Mouse (Mus musculus): Measurements from ENCODE around the gene Tex35. TPM values are rescaled to one million over a fixed set of nuclear protein-coding genes. Genes with fewer than 3 reads are reported as not detected.

Tex35 gene
- polyA plus RNA-seq, 1 experiment from 2014 or later = not detected

DNA sequence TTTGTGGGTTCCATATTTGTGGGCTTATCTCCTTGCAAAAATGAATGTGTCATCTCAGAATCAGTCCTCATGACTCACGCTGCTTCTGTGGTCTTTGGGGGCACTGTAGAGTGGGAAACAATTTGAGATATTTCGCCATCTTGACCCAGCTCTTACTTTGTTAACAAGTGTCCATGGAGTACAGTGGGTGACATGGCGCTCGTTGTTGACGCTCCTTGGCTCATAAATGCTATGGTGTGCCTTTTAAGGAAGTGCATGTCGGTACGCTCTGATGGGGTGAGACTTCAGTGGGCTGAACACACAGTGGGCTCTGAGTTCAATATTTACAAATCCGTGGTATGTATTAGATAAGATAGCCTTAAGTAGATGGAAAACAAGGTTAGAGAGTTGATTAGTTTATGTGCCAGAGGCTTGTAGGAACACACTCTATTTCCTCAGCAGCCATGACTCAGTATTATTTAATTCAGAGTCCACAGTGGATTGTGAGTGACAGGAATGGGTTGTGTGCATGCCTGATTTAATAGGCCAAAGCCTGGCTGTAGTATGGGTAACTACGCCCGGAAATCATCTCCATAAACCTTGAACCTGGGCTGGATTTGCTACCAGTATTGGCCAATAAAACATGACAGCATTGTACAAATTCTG lies 46.6 kb downstream of the Tex35 start:
- ATAC-seq (ENCODE audit: low FRiP score) = no peak
- DNase-seq (ENCODE audit: low spot score) = no peak
- H3K27me3 ChIP-seq (ENCODE audit: control insufficient read depth, insufficient read depth, low read length) = no peaks in the 10 kb centered on the region
- H3K4me3 ChIP-seq (replicated peaks; ENCODE audit: low read length) = no peak overlapping the region
- WGBS = 90% methylated on average over 10 of the region's 10 CpGs
- no peak overlapping the region for H3K4me2 ChIP-seq (replicated peaks)
- no peak overlapping the region for H3K9ac ChIP-seq
- H3K4me1 ChIP-seq (replicated peaks; ENCODE audit: control insufficient read depth, insufficient read depth, low read length) = peaks cover 9% of the 10 kb centered on the region; the same call in 1 of the 2 replicates
- no peaks in the 10 kb centered on the region for H3K36me3 ChIP-seq (replicated peaks; ENCODE audit: control insufficient read depth, insufficient read depth)
- no peak overlapping the region for H3K27ac ChIP-seq
- no peaks in the 10 kb centered on the region for H3K9me3 ChIP-seq (ENCODE audit: control insufficient read depth, low read length)

- no peak for ATAC-seq (ENCODE audit: low FRiP score)
- no peak for DNase-seq (ENCODE audit: low spot score)
- Histone ChIP-seq H3K27me3 (ENCODE audit: control insufficient read depth, insufficient read depth, low read length) (no peaks in the 10 kb centered on the region), H3K4me2 (replicated peaks) (no peak overlapping the region), H3K4me3 (replicated peaks; ENCODE audit: low read length) (no peak overlapping the region), H3K9ac (no peak overlapping the region), H3K27ac (no peak overlapping the region), H3K9me3 (ENCODE audit: control insufficient read depth, low read length) (no peaks in the 10 kb centered on the region), H3K4me1 (replicated peaks; ENCODE audit: control insufficient read depth, insufficient read depth, low read length) (peaks cover 14% of the 10 kb centered on the region; the same call in 1 of the 2 replicates), H3K36me3 (replicated peaks; ENCODE audit: control insufficient read depth, insufficient read depth) (no peaks in the 10 kb centered on the region)
- WGBS = 86% methylated on average over 3 of the region's 3 CpGs
Measured at GRCm38 (mm10) chr1:157061170-157061569, 47.3 kb downstream of the Tex35 start.

GRCm38 (mm10) chr1:157060441-157061135 lies 47.9 kb downstream of the Tex35 start:
- ATAC-seq (ENCODE audit: low FRiP score) (no peak), DNase-seq (ENCODE audit: low spot score) (no peak)
- WGBS = 76% methylated on average over 12 of the region's 12 CpGs
- Histone ChIP-seq H3K9me3 (ENCODE audit: control insufficient read depth, low read length) (no peaks in the 10 kb centered on the region), H3K4me1 (replicated peaks; ENCODE audit: control insufficient read depth, insufficient read depth, low read length) (peaks cover 20% of the 10 kb centered on the region), H3K27me3 (ENCODE audit: control insufficient read depth, insufficient read depth, low read length) (no peaks in the 10 kb centered on the region), H3K36me3 (replicated peaks; ENCODE audit: control insufficient read depth, insufficient read depth) (no peaks in the 10 kb centered on the region), H3K4me3 (replicated peaks; ENCODE audit: low read length) (no peak overlapping the region), H3K27ac (no peak overlapping the region), H3K4me2 (replicated peaks) (no peak overlapping the region), H3K9ac (no peak overlapping the region)

- H3K27ac ChIP-seq = peak overlapping the region; percentile 82
Measured at GRCm38 (mm10) chr1:157055901-157056300, 52.6 kb downstream of the Tex35 start.

DNA sequence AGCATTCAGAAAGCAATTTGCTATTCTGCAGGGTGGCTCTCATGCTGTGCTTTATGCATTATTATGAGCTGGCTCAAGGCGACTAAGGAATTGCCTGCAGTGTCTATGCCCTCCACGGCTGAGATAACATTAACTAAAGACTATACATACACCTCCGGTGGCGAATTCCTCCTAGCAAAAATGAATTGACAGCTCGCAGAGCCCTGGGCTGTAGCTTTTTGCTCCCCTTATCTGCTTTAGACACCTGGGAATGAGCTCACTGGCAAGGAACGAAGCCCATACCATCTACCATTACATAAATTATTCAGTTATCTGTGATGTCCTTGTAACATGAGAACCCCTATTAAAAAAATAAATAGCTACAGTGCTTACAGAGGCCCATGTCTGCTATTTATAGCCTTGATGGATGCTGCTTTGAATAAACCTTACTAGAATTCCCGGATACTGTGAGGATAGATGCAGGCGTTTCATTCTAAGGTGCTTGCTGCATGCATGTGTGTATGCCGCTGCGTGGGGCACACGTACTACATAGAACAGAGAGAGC lies 53.1 kb downstream of the Tex35 start:
- Histone ChIP-seq H3K9ac (peak overlapping the region; percentile 45), H3K27ac (peak overlapping the region; percentile 82), H3K4me3 (replicated peaks; ENCODE audit: low read length) (no peak overlapping the region), H3K4me2 (replicated peaks) (peak overlapping the region; percentile 18), H3K36me3 (replicated peaks; ENCODE audit: control insufficient read depth, insufficient read depth) (no peaks in the 10 kb centered on the region), H3K27me3 (ENCODE audit: control insufficient read depth, insufficient read depth, low read length) (no peaks in the 10 kb centered on the region), H3K9me3 (ENCODE audit: control insufficient read depth, low read length) (no peaks in the 10 kb centered on the region), H3K4me1 (replicated peaks; ENCODE audit: control insufficient read depth, insufficient read depth, low read length) (peaks cover 24% of the 10 kb centered on the region)
- peak; percentile 71 for DNase-seq (ENCODE audit: low spot score)
- WGBS = 13% methylated on average over 11 of the region's 11 CpGs
- peak; percentile 72 for ATAC-seq (ENCODE audit: low FRiP score)

More at GRCm38 (mm10) chr1:157055901-157056300, 52.6 kb downstream of the Tex35 start:
- H3K4me3 ChIP-seq (replicated peaks; ENCODE audit: low read length) = no peak overlapping the region
- peak overlapping the region; percentile 45 for H3K9ac ChIP-seq
- peak overlapping the region; percentile 18; the same call in 1 of the 2 replicates for H3K4me2 ChIP-seq (replicated peaks)
- H3K4me1 ChIP-seq (replicated peaks; ENCODE audit: control insufficient read depth, insufficient read depth, low read length) = peaks cover 24% of the 10 kb centered on the region
- no peaks in the 10 kb centered on the region for H3K36me3 ChIP-seq (replicated peaks; ENCODE audit: control insufficient read depth, insufficient read depth)
- ATAC-seq (ENCODE audit: low FRiP score) (no peak), DNase-seq (ENCODE audit: low spot score) (no peak)
- no peaks in the 10 kb centered on the region for H3K27me3 ChIP-seq (ENCODE audit: control insufficient read depth, insufficient read depth, low read length)
- 34% methylated on average over 6 of the region's 6 CpGs for WGBS
- no peaks in the 10 kb centered on the region for H3K9me3 ChIP-seq (ENCODE audit: control insufficient read depth, low read length)

DNA sequence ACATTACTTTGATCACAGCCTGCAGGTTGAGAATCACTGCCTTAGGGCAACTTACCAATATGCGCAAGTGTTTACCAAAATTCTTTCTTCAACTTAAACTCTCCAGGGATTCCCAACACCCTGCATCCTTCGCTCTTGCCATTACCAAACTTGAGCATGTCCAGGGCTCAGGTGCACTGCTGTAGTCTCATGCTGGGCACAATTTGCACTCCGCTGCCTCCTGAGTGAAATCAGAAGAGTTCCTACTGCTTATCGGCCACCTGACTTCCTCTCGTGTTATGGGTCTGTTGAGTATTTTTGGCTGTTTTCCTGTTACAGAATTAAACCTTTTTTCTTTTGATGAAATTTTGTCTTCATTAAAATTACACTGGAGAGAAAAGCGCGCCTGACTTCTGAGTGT lies 53.8 kb downstream of the Tex35 start:
- Histone ChIP-seq H3K4me1 (replicated peaks; ENCODE audit: control insufficient read depth, insufficient read depth, low read length) (peaks cover 24% of the 10 kb centered on the region), H3K9ac (peak overlapping the region; percentile 45), H3K27ac (peak overlapping the region; percentile 82), H3K9me3 (ENCODE audit: control insufficient read depth, low read length) (no peaks in the 10 kb centered on the region), H3K4me3 (replicated peaks; ENCODE audit: low read length) (no peak overlapping the region), H3K4me2 (replicated peaks) (peak overlapping the region; percentile 10), H3K36me3 (replicated peaks; ENCODE audit: control insufficient read depth, insufficient read depth) (no peaks in the 10 kb centered on the region), H3K27me3 (ENCODE audit: control insufficient read depth, insufficient read depth, low read length) (no peaks in the 10 kb centered on the region)
- DNase-seq (ENCODE audit: low spot score) (no peak), ATAC-seq (ENCODE audit: low FRiP score) (peak; percentile 12; the same call in 1 of the 2 replicates)
- 39% methylated on average over 7 of the region's 7 CpGs for WGBS

- Histone ChIP-seq H3K27me3 (ENCODE audit: control insufficient read depth, insufficient read depth, low read length) (no peaks in the 10 kb centered on the region), H3K9me3 (ENCODE audit: control insufficient read depth, low read length) (no peaks in the 10 kb centered on the region), H3K4me1 (replicated peaks; ENCODE audit: control insufficient read depth, insufficient read depth, low read length) (peaks cover 14% of the 10 kb centered on the region), H3K9ac (no peak overlapping the region), H3K4me3 (replicated peaks; ENCODE audit: low read length) (no peak overlapping the region), H3K4me2 (replicated peaks) (no peak overlapping the region), H3K36me3 (replicated peaks; ENCODE audit: control insufficient read depth, insufficient read depth) (no peaks in the 10 kb centered on the region), H3K27ac (no peak overlapping the region)
- no peak for DNase-seq (ENCODE audit: low spot score)
- ATAC-seq (ENCODE audit: low FRiP score) = no peak
- WGBS = 86% methylated on average over 2 of the region's 2 CpGs
Measured at GRCm38 (mm10) chr1:157049886-157050285, 58.6 kb downstream of the Tex35 start.

Other genes starting within 250 kb of the Tex35 start
- 85.6 and 89.5 TPM in 2 replicates for gene Ralgps2, start 169.1 kb downstream of the Tex35 start, polyA plus RNA-seq (2014; fragmentation: Nextera tagmentation; extraction: Ambion mirVana)